Mouse (Mus musculus) heart, adult 2 months (tissue): ENCODE results near the gene Pimreg.

Experiments used
- CTCF ChIP-seq: fragments of 200-600 bp; IDR thresholded peaks from 2 replicates; pipeline ENCODE4 v1.8.1; 2022; ENCODE audit warnings: antibody characterized with exemption, mild to moderate bottlenecking, moderate library complexity
- EP300 ChIP-seq: fragments of 200-500 bp; IDR thresholded peaks from 2 replicates; pipeline ENCODE4 v1.6.1; 2011; ENCODE audit warnings: low read depth, low read length, control low read depth; ENCODE audit not compliant: insufficient read depth
- POLR2A ChIP-seq: fragments of 200-500 bp; IDR thresholded peaks from 2 replicates; pipeline ENCODE4 v1.6.1; 2011; ENCODE audit warnings: mild to moderate bottlenecking, low read depth, low read length, control low read depth; ENCODE audit not compliant: insufficient read depth

DNA sequence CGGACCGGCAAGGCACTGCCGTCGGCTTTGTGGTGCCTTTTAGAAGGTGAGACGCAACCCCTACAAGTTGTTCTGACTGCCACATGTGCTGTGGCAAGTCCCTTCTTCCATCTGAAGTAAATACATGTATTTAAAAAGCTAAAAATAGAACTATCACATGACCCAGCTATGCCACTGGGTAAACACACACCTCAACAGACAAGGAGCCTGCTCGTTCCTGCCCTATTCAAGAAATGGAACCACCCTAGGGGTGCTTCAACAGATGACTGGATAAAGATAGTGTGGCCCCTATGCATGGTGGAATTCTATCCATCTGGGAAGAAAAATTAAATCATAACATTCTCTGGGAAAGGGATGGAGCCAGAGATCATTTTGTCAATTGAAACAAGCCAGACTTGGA, 19.0 kb upstream of the Pimreg start:
- TF ChIP-seq POLR2A (no peak), CTCF (no peak), EP300 (no peak)
